Mouse (Mus musculus) stomach, embryonic 14.5 days (tissue): ENCODE data around the gene Anp32a. TPM values are rescaled to one million over a fixed set of nuclear protein-coding genes. Genes with fewer than 3 reads are reported as not detected.
A peak's percentile ranks its signal among the peaks of the same experiment; 100 is the strongest.

Source experiments
- ATAC-seq: fragments of 200-750 bp; cut with Nextera tagmentation; 2 replicates; pipeline ENCODE4 v1.8.0; 2017; ENCODE audit warnings: low read depth, moderate TSS enrichment; ENCODE audit not compliant: insufficient number of reproducible peaks, insufficient read depth, low FRiP score
- H3K27ac ChIP-seq: fragments of 300-500 bp; sonication (generic); 2 replicates; pipeline ENCODE4 v1.5.1; 2014; ENCODE audit warnings: mild to moderate bottlenecking, low read length, moderate library complexity, mixed read lengths
- H3K27me3 ChIP-seq: fragments of 300-500 bp; sonication (generic); 2 replicates; pipeline ENCODE4 v1.6.1; 2014; ENCODE audit warnings: low read length, control low read depth, mixed read lengths; ENCODE audit not compliant: control insufficient read depth, insufficient read depth
- H3K36me3 ChIP-seq: fragments of 300-500 bp; sonication (generic); 2 replicates; pipeline ENCODE4 v1.6.1; 2014; ENCODE audit warnings: mild to moderate bottlenecking, control low read depth, low read length, moderate library complexity, mixed read lengths; ENCODE audit not compliant: control insufficient read depth, insufficient read depth
- H3K4me1 ChIP-seq: fragments of 300-500 bp; sonication (generic); 2 replicates; pipeline ENCODE4 v1.6.1; 2014; ENCODE audit warnings: low read length, control low read depth, mixed read lengths; ENCODE audit not compliant: control insufficient read depth, insufficient read depth
- H3K4me2 ChIP-seq: fragments of 300-500 bp; sonication (generic); replicated peaks from 2 replicates; pipeline ENCODE4 v1.6.1; 2014; ENCODE audit warnings: low read depth, low read length, control low read depth
- H3K4me3 ChIP-seq: fragments of 300-500 bp; sonication (generic); 2 replicates; pipeline ENCODE4 v1.5.1; 2014; ENCODE audit warnings: low read depth, low read length, control low read depth
- H3K9ac ChIP-seq: fragments of 300-500 bp; sonication (generic); replicated peaks from 2 replicates; pipeline ENCODE4 v1.6.1; 2014; ENCODE audit warnings: low read depth, mild to moderate bottlenecking, control low read depth, low read length, moderate library complexity, mixed read lengths
- H3K9me3 ChIP-seq: fragments of 300-500 bp; sonication (generic); 2 replicates; pipeline ENCODE4 v1.6.1; 2016; ENCODE audit warnings: low read depth, low read length, control low read depth; ENCODE audit not compliant: control insufficient read depth
- WGBS: fragments of 180-500 bp; shearing (Covaris S2); extraction: QIAGEN DNeasy Blood & Tissue Kit; methylation state at CpG from one replicate; pipeline ENCODE4 v1.1.7; 2014; 5-methylcytosine and 5-hydroxymethylcytosine counted together
- polyA plus RNA-seq: library from polyadenylated mRNA; unstranded; fragments of >200 nt; fragmentation: Nextera tagmentation; extraction: Ambion mirVana; gene quantifications from 2 replicates; pipeline ENCODE4 v1.2.1, GENCODE M21; 2014

Anp32a gene
- polyA plus RNA-seq, 1 experiment from 2014 or later, result 108 TPM

DNA sequence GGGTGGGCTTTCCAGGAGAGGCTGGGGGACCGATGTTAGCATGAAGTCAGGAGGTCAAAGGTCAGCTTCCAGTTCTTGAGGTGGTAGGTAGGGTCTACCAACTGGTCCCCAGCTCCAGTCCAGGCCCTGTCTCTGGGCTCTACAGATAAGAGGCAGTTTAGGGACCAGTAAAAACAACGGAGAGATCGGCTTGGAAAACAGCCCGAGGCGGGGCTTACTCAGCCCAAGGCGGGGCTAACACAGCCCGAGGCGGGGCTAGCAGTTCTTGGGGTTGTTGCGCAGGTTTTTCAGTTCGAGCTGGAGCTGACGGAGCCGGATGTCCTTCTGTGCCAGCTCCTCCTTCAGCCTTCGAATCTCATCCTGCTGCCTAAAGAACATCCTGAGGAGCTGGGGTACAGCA is 79.9 kb downstream of the Anp32a start:
- Histone ChIP-seq H3K36me3 (no peaks in the 10 kb centered on the region), H3K4me1 (0 out of 2 replicates have a peak, but pooled peaks cover 4% of the 10 kb centered on the region), H3K4me2 (peak overlapping the region; percentile 49), H3K9me3 (no peaks in the 10 kb centered on the region; the same call in 1 of the 2 replicates), H3K27me3 (no peaks in the 10 kb centered on the region), H3K27ac (peak overlapping the region; percentile 61; the same call in 1 of the 2 replicates), H3K4me3 (peak overlapping the region; percentile 10; the same call in 1 of the 2 replicates), H3K9ac (0 out of 2 replicates have a peak overlapping the region, but pooled peaks have one; percentile 7)
- peak; percentile 83 for ATAC-seq
- WGBS, result 3% methylated on average over 13 of the region's 13 CpGs

DNA sequence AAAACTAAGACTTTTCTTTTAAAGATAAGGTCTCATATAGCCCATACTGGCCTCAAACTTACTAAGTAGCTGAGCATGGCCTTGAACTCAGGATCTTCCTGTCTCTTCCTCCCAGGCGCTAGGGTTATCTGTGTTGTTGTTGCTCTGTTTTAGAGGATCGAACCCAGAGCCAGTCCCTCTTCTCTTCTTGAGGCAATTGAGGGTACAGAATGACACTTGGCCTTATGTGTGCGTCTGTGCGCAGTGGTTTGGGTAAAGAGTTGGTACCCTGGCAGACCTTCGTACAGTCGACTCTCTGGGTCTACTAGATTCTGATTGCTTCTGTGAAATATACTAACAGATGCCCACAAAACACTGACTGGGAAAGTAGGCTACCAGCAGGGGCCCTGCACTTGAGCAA is 80.8 kb downstream of the Anp32a start:
- no peak overlapping the region for H3K9ac ChIP-seq
- H3K9me3 ChIP-seq, result no peaks in the 10 kb centered on the region; the same call in 1 of the 2 replicates
- no peak overlapping the region for H3K4me3 ChIP-seq
- ATAC-seq, result no peak
- no peak overlapping the region for H3K27ac ChIP-seq
- H3K4me2 ChIP-seq, result no peak overlapping the region
- H3K27me3 ChIP-seq, result no peaks in the 10 kb centered on the region
- 95% methylated on average over 6 of the region's 6 CpGs for WGBS
- H3K4me1 ChIP-seq, result 0 out of 2 replicates have a peak, but pooled peaks cover 4% of the 10 kb centered on the region
- H3K36me3 ChIP-seq, result no peaks in the 10 kb centered on the region; the same call in 1 of the 2 replicates

DNA sequence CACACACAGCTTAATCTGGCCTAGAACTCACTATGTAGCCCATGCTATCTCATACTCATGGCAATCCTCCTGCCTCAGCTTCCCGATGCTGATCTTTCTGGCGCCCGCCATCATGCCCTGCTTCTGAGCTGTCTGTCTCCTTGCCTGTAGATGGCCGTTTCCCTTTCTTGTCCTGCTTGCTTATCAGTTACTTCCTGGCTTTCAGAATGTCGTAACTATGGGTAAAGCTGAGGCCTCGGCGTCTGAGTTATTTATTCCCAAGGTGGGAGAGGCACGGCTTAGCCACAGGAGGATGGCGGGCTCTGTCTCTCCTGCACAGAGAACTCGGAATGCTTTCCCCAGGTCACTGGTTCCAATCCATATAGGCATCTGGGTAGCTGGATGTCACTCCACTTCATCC is 81.8 kb downstream of the Anp32a start:
- no peaks in the 10 kb centered on the region; the same call in 1 of the 2 replicates for H3K36me3 ChIP-seq
- no peak overlapping the region for H3K4me3 ChIP-seq
- no peaks in the 10 kb centered on the region; the same call in 1 of the 2 replicates for H3K9me3 ChIP-seq
- H3K4me2 ChIP-seq, result no peak overlapping the region
- H3K9ac ChIP-seq, result no peak overlapping the region
- 0 out of 2 replicates have a peak, but pooled peaks cover 4% of the 10 kb centered on the region for H3K4me1 ChIP-seq
- H3K27me3 ChIP-seq, result no peaks in the 10 kb centered on the region
- WGBS, result 76% methylated on average over 10 of the region's 10 CpGs
- no peak overlapping the region for H3K27ac ChIP-seq
- no peak for ATAC-seq

DNA sequence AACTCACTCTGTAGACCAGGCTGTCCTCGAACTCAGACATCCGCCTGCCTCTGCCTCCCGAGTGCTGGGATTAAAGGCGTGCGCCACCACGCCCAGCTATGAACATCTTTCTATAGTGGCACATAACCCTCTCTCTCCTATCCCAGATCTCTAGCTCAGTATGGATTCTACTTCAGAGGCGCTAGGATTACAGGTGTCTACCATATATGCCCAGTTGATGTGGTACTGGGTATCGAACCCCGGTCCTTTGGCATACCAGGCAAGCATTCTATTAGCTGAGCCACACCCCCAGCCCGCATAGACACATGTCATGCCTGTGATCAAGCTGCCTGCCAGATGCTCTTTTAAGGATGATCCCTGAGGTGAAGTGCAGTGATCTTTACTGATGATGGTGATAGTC is 82.8 kb downstream of the Anp32a start:
- H3K27ac ChIP-seq, result no peak overlapping the region
- 97% methylated on average over 10 of the region's 10 CpGs for WGBS

DNA sequence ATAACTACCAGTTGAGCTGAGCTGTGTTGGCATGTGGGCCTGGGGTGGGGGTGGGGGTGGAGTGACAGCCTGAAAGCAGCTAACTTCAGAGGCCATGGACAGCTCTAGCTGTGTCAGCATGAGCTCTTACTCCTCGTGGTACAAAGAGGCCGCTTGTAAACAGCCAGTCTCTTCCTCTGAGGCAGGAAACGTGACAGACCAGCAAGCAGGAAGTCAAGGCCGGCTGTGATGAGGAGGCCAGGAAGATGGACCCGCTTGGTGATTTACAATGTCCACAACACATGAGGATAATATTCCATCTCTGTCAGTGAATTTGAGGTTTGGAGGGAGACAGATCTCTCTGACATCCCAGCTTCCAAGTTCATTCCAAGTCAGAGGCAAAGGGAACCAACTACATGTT is 84.2 kb downstream of the Anp32a start:
- no peak overlapping the region for H3K4me2 ChIP-seq
- H3K4me1 ChIP-seq, result 0 out of 2 replicates have a peak, but pooled peaks cover 4% of the 10 kb centered on the region
- H3K27me3 ChIP-seq, result no peaks in the 10 kb centered on the region
- no peak overlapping the region for H3K4me3 ChIP-seq
- H3K27ac ChIP-seq, result no peak overlapping the region
- no peaks in the 10 kb centered on the region; the same call in 1 of the 2 replicates for H3K36me3 ChIP-seq
- no peak overlapping the region for H3K9ac ChIP-seq
- no peak for ATAC-seq
- 55% methylated on average over 5 of the region's 5 CpGs for WGBS
- no peaks in the 10 kb centered on the region for H3K9me3 ChIP-seq

More for the DNA sequence above, 82.8 kb downstream of the Anp32a start:
- no peak overlapping the region for H3K4me3 ChIP-seq
- H3K36me3 ChIP-seq, result no peaks in the 10 kb centered on the region; the same call in 1 of the 2 replicates
- no peak for ATAC-seq
- no peak overlapping the region for H3K4me2 ChIP-seq
- H3K9ac ChIP-seq, result no peak overlapping the region
- H3K4me1 ChIP-seq, result 0 out of 2 replicates have a peak, but pooled peaks cover 4% of the 10 kb centered on the region
- H3K27me3 ChIP-seq, result no peaks in the 10 kb centered on the region
- H3K9me3 ChIP-seq, result no peaks in the 10 kb centered on the region; the same call in 1 of the 2 replicates

DNA sequence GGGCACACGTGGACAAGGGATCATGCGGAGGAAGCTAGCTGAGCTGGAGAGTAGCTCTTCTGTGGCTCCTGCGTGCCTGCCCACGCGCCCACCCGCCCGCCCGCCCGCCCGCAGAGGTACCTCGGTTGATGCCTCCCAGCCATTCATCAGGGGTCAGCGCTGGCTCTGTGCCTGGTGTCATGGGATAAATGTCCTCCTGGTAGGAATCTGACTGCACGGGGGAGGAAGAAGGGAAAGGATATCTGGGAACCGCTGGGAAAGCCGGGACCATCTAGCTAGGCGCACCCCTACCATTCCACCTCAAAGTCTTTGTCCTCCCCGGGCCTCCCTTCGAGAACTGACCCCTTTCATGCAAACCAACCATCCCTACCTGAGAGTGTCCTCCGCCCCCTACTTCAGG is 84.9 kb downstream of the Anp32a start:
- no peak overlapping the region for H3K27ac ChIP-seq
- no peak for ATAC-seq
- no peak overlapping the region for H3K4me2 ChIP-seq
- H3K9ac ChIP-seq, result no peak overlapping the region
- 88% methylated on average over 19 of the region's 19 CpGs for WGBS
- H3K9me3 ChIP-seq, result no peaks in the 10 kb centered on the region
- no peak overlapping the region for H3K4me3 ChIP-seq
- no peaks in the 10 kb centered on the region for H3K4me1 ChIP-seq
- no peaks in the 10 kb centered on the region for H3K27me3 ChIP-seq
- no peaks in the 10 kb centered on the region; the same call in 1 of the 2 replicates for H3K36me3 ChIP-seq

DNA sequence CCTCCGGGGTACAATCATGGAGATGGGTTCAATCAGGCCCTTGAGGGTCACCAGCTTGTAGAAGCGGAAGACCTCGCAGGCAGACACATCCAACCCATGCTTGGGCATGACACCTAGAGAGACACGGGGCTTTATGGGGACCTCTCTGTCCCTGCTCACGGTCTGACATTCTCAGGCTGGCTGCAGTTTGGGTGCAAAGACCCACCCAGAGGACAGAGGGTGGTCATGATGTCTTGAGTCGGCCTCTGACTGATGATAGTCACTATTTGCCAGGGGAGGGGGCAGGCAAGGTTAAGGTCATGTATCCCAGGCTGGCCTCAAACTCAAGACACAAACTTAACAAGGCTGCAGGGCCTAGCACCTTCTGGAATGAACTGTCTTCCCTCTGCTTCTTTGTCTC is 85.4 kb downstream of the Anp32a start:
- no peaks in the 10 kb centered on the region for H3K27me3 ChIP-seq
- H3K9me3 ChIP-seq, result no peaks in the 10 kb centered on the region
- no peak for ATAC-seq
- H3K27ac ChIP-seq, result no peak overlapping the region
- H3K9ac ChIP-seq, result no peak overlapping the region
- 93% methylated on average over 6 of the region's 6 CpGs for WGBS
- no peak overlapping the region for H3K4me3 ChIP-seq
- no peaks in the 10 kb centered on the region for H3K4me1 ChIP-seq
- H3K36me3 ChIP-seq, result no peaks in the 10 kb centered on the region; the same call in 1 of the 2 replicates
- H3K4me2 ChIP-seq, result no peak overlapping the region

DNA sequence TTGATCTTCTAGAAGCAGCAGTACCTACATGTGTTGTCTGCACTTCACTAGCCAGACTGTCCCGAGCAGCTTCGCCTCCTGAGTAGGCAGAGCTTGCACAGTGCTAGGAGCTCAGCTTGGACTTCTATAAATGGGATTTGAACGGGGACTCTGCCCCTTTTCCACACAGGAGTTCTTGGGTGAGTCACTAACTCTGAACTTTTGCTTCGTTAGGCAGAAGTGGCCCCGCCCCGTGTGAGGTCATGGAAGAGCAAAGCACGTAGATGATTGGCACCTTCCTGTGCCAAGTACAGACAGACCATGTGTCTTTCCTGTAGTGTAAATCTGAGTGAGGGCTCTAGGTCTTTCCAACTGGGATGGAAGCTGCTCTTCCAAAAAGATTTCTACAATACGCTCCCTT is 85.9 kb downstream of the Anp32a start:
- Histone ChIP-seq H3K9me3 (no peaks in the 10 kb centered on the region), H3K4me1 (no peaks in the 10 kb centered on the region), H3K36me3 (no peaks in the 10 kb centered on the region; the same call in 1 of the 2 replicates), H3K4me2 (no peak overlapping the region), H3K27ac (no peak overlapping the region), H3K9ac (no peak overlapping the region), H3K27me3 (no peaks in the 10 kb centered on the region), H3K4me3 (no peak overlapping the region)
- WGBS, result 71% methylated on average over 8 of the region's 8 CpGs
- ATAC-seq, result no peak
